Mouse (Mus musculus) bone marrow macrophage, adult 2 months (primary cell): ENCODE data around the gene Cenpp. TPM values are rescaled to one million over a fixed set of nuclear protein-coding genes. Genes with fewer than 3 reads are reported as not detected.

Source experiments
- H3K27ac ChIP-seq: 2 replicates; pipeline ENCODE4 v1.5.1; 2012; ENCODE audit warnings: low read depth, low read length; ENCODE audit not compliant: insufficient read depth
- H3K4me1 ChIP-seq: 2 replicates; pipeline ENCODE4 v1.6.1; 2012; ENCODE audit warnings: low read length; ENCODE audit not compliant: control insufficient read depth, insufficient read depth
- H3K4me3 ChIP-seq: 2 replicates; pipeline ENCODE4 v1.5.1; 2012; ENCODE audit warnings: mild to moderate bottlenecking, low read length, moderate library complexity; ENCODE audit not compliant: insufficient read depth
- CTCF ChIP-seq: IDR thresholded peaks from 2 replicates; pipeline ENCODE4 v1.5.1; 2012; ENCODE audit warnings: low read depth, mild to moderate bottlenecking, low read length, moderate library complexity
- POLR2A ChIP-seq: IDR thresholded peaks from 2 replicates; pipeline ENCODE4 v1.6.1; 2012; ENCODE audit warnings: mild to moderate bottlenecking, low read depth, low read length, borderline replicate concordance
- polyA plus RNA-seq: library from polyadenylated mRNA; stranded (reverse); fragments of >200 nt; gene quantifications from 2 replicates; pipeline ENCODE4 v1.2.4, GENCODE M21; 2012; ENCODE audit not compliant: missing spikeins, insufficient read depth, insufficient read length

Cenpp gene
- polyA plus RNA-seq, 1 experiment = 6.9 TPM

- no peak overlapping the region for H3K4me3 ChIP-seq
- peaks cover 8% of the 10 kb centered on the region for H3K4me1 ChIP-seq
- H3K27ac ChIP-seq = no peak overlapping the region
- TF ChIP-seq CTCF (no peak), POLR2A (no peak)
These were observed 186.1 kb downstream of the Cenpp start for GRCm38 (mm10) chr13:49466393-49467075.

GRCm38 (mm10) chr13:49465875-49466274 is 186.7 kb downstream of the Cenpp start:
- Histone ChIP-seq H3K4me1 (peaks cover 8% of the 10 kb centered on the region), H3K4me3 (no peak overlapping the region), H3K27ac (no peak overlapping the region)
- no peak for TF ChIP-seq CTCF
- no peak for TF ChIP-seq POLR2A

DNA sequence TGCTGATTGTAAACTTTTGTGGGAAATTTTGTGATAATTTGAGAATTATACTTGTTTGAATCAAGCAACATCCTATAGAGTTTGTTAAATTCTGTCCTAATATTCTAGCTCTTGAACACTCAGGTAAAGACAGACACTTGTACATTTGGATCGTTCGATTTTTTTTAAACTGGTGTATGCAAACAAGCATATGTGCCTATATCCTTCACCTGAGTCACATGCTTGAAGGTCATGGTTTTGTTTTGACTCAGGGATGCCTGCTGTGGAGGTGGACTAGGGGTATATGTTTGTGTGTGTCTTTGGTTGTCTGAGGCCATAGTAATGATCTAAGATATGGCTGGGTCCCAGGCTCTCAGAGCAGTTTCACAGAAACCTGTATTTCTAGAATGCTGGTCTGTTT is 189.7 kb downstream of the Cenpp start:
- no peak overlapping the region for H3K4me3 ChIP-seq
- TF ChIP-seq CTCF (no peak), POLR2A (no peak)
- H3K27ac ChIP-seq = no peak overlapping the region
- H3K4me1 ChIP-seq = peaks cover 13% of the 10 kb centered on the region

- peaks cover 13% of the 10 kb centered on the region for H3K4me1 ChIP-seq
- TF ChIP-seq CTCF (no peak), POLR2A (no peak)
- H3K27ac ChIP-seq = no peak overlapping the region
- no peak overlapping the region for H3K4me3 ChIP-seq
These were observed 191.0 kb downstream of the Cenpp start for GRCm38 (mm10) chr13:49461458-49462132.

- Histone ChIP-seq H3K27ac (no peak overlapping the region), H3K4me3 (no peak overlapping the region), H3K4me1 (peaks cover 13% of the 10 kb centered on the region)
- TF ChIP-seq POLR2A = no peak
- TF ChIP-seq CTCF = no peak
These were observed 191.7 kb downstream of the Cenpp start for GRCm38 (mm10) chr13:49460692-49461414.

- H3K4me3 ChIP-seq = no peak overlapping the region
- no peak overlapping the region for H3K27ac ChIP-seq
- peaks cover 13% of the 10 kb centered on the region for H3K4me1 ChIP-seq
- TF ChIP-seq CTCF (no peak), POLR2A (no peak)
These were observed 192.3 kb downstream of the Cenpp start for GRCm38 (mm10) chr13:49460276-49460675.

DNA sequence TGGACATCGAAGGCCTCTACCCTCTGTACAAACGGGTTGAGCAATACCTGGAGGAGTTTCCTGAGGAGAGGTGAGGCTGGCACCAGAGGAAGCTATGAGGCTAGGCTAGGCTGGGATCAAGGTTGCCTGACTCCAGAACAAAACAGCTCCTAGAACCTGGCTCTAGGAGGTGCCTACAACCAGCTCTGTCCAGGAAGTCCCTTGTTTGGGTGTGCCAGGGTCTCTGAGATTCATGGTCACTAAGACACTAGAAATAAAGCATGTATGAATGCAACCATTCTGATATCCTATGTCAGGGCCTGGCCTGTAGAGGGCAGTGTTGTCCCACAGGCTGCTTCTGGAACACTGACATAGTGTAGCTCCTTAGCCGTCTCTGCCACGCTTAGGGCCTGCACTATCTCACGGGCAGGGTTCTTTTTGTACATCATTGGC is 203.3 kb downstream of the Cenpp start:
- peak; percentile 86 for TF ChIP-seq CTCF
- TF ChIP-seq POLR2A = no peak
- no peaks in the 10 kb centered on the region for H3K4me1 ChIP-seq
- H3K27ac ChIP-seq = no peak overlapping the region
- H3K4me3 ChIP-seq = no peak overlapping the region

DNA sequence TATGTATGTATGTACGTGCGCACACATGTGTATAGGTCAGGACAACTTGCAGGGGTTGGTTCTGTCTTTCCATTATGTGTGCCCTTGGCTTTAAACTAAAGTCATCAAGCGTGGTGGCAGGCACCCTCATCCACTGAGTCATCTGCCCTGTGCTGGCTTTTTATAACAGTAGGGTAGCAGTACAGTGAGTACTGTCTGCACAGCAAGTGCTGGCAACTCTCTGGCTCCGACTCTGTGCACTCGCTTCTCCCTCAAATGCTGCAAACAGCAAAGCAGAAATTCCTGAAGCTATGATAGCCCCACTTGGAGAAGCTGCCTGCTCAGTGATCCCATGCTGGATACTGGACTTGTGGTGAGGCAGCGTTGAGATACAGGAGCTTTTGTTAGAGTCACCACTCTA is 208.1 kb downstream of the Cenpp start:
- Histone ChIP-seq H3K27ac (no peak overlapping the region), H3K4me1 (no peaks in the 10 kb centered on the region)
- TF ChIP-seq POLR2A (no peak), CTCF (no peak)

GRCm38 (mm10) chr13:49436170-49436569 is 216.4 kb downstream of the Cenpp start:
- no peak overlapping the region for H3K4me3 ChIP-seq
- no peak overlapping the region for H3K27ac ChIP-seq
- no peaks in the 10 kb centered on the region for H3K4me1 ChIP-seq
- TF ChIP-seq POLR2A (no peak), CTCF (no peak)

More for the DNA sequence above, 208.1 kb downstream of the Cenpp start:
- H3K4me3 ChIP-seq = no peak overlapping the region

DNA sequence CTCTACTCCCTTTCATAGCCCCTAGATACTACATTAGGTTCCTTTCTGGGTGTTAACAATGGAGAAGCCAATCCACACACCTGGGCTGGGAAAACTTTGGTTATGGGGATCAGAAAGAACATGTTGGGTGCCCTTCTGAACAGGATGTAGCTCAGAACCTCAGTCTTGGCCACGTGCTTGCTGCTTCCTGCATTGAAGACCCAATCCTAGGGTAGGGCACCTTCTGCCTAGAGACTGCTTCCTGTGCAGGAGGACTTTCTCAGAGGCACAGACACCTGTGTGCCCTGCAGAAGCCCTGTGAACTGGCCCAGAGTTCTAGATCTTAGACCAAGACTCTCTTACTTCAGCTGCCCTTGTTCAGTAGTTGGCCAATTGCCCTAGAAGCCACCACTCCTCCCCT is 216.8 kb downstream of the Cenpp start:
- H3K4me3 ChIP-seq = no peak overlapping the region
- 0 out of 2 replicates have a peak, but pooled peaks cover under 1% of the 10 kb centered on the region for H3K4me1 ChIP-seq
- TF ChIP-seq CTCF (no peak), POLR2A (no peak)
- H3K27ac ChIP-seq = no peak overlapping the region
